Mouse (Mus musculus): ENCODE results near the gene Tent4b.
"Not testable (repeated sequence)": the region's sequence is repeated elsewhere in the genome, so short reads cannot be mapped to it uniquely, and the experiment has no call there.

Tent4b gene

DNA sequence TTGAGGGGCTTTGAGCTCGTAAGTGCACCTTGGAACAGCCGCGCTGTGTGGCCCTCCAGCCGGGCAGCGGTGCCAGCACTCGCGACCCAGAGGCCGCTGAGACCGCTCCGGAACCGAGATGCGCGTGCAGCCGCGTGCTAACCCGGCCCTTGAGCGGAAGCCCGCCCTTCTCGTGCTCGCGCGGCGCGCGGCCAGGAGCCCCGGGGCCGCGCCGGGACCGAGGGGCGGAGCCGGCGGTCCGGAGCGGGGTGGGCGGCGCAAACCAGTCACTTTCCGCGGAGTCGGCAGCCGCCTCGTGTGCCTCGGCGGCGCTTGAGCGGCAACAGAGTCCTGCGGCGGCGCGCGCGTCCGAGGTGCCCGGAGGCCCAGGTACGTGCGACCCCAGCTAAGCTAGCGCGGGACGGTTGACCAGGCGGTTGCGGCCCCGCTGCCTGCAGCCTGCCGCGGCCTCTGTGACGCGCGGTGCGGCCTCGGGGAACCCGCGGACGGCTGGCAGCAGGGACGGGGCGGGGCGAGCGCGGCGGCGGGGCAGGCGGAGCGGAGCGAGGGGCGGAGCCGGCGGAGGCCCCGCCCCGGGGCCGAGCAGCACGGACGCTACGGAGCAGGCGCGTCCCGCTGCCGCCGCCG is at the start of gene Tent4b:
Gene Tent4b, plus strand, starts transcription at position 269 of the 627 bp plus-strand sequence.
- in situ Hi-C loops (cut with MboI, MseI), result loop anchor here (5.0 kb wide), 1 partner anchor 62 kb away; the partner anchor contains the start of gene Heatr3

DNA sequence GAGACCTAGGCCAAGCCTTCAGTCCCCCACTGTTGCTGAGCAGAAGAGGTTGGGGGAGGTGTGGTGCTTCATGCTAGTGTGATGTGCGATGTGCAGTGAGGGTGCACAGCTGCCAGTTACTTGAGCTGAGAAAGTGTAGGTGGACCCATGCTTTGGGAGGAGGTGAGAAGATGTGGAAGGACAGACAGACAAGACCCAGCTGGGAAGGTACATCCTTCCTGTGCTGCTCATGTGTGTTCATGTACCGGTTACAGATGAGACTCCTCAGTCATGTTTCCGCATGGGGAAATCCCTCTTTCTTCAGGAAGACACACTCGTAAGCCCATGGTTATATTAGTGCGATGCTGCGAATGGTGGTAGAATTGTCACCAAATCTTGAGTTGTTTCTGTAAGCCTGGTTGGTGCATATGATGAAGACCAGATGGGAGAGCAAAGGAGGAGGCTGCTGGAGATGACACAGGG is 48.1 kb upstream of the Tent4b start:
- in situ Hi-C loops (cut with MboI, MseI), result no loop called here

DNA sequence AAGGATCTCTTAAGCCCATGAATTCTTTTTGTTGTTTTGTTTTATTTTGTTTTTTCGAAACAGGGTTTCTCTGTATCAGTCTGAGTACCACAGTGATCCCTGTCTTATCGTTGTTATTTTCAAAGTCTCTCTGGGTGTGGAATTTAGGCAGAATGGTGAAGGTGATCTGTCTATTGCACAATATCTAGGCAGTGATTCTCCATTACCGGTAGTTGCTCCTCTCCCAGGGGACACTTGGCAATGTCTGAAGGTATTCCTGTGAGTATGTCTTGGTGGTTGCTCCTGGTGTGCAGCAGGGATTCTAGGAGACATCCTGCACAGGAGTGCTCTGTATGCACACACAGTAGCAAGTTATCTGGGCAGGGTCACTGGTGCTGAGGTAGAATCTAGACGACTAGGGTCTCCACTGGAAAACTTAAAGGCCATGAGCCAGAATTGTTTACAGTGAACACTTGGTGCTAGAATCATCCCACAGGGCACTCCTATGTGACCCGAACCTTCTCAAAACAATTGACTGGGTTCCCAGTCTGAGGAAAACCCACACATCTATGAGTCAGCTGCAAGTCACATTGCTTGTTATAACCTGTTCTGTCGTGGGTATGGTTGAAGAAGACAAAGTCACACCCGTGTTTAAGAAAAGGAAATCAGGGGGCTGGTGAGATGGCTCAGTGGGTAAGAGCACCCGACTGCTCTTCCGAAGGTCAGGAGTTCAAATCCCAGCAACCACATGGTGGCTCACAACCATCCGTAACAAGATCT is 38.6 kb upstream of the Tent4b start:
- in situ Hi-C loops (cut with MboI, MseI), result loop anchor here (5.0 kb wide), 1 partner anchor 77 kb away; no protein-coding TSS in a partner anchor

DNA sequence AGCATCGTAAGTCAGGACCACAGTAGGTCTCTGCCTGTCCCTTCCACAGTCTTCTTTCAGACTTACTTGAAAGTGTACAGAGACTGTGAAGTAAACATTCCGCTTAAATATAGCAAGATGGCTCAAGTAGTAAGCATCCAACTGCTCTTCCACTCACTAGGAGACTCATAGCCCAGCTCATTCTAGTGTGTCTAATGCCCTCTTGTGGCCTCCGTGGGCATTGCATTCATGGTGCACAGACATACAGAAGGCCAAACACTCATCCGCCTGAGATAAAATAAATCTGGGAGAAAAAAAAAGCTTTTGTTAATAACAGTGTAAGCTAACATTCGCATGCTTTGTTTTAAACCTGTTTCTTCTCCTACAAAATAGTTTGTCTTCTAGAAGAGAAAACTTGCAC is 37.6 kb upstream of the Tent4b start:
- in situ Hi-C loops (cut with MboI, MseI), result loop anchor here (5.0 kb wide), 1 partner anchor 76 kb away; no protein-coding TSS in a partner anchor

DNA sequence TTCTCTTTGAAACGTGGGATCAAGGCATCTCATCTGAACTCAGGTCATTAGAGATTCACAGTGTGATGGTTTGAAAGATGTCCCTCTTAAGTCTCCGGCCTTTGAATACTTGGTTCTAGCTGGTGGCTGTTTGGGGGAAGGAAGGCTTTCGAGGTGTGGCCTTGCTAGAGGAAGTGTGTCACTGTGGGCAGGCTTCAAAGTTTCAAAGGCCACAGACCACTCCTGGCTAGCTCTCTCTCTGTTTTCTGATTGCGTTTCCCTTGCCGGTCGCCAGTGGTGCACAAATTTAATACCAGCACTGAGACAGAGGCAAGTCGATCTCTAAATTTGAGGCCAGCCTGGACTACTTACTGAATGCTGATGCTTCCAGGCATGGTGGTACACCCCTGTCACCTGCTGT is 23.7 kb upstream of the Tent4b start:
- in situ Hi-C loops (cut with MboI, MseI), result no loop called here

DNA sequence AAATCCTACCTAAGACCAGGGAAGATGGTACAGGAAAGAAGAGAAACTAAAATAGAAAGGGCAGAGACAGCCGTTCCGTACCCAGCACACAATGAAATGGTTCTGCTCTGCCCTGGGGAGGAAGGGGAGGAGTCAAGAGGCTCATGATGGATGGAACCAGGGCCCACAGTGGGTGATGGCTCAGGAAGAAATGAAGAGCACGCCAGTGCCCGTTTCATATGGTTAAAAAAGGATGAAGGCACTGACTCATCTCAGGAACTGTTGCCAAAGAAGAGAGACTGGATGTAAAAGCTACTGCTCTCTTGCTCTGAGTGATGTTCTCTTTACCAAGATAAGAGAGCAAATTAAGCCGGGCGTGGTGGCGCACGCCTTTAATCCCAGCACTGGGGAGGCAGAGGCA is 21.7 kb upstream of the Tent4b start:
- in situ Hi-C loops (cut with MboI, MseI), result no loop called here

DNA sequence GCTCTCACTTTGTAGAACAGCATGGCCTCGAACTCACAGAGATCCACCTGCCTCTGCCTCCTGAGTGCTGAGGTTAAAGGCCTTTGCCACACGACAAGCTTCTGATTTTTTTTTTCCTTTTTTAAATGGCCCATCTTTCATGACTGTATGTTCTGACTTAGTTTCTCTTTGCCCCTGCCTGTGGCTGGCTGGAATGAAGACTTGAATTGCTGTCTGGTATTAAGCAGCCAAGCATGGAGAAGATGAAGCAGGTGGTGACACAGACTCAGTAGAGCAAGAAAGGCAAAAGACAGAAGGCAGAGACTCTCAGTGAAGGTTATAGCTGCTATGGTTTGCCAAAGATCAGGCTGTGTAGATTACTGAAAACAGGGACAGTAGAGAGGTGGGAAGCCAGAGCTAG is 15.9 kb upstream of the Tent4b start:
- in situ Hi-C loops (cut with MboI, MseI), result no loop called here

DNA sequence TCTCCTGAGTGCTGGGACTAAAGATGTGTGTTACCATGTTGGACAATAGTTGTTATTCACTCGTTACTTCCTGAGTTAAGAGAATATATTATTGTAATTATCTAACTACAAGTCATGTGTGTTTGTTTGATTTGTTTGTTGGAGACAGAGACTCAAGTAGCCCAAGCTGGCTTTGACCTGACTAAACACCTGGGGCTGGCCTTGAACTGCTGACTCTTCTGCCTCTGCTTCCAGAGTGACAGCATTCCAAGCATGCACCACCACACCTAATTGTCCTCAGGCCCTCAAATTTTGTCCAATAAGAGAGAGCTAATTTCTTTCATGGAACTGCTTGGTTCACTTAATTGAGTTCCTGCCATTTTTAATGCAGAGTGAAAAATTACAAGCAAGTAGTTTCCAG is 14.1 kb upstream of the Tent4b start:
- in situ Hi-C loops (cut with MboI, MseI), result no loop called here

DNA sequence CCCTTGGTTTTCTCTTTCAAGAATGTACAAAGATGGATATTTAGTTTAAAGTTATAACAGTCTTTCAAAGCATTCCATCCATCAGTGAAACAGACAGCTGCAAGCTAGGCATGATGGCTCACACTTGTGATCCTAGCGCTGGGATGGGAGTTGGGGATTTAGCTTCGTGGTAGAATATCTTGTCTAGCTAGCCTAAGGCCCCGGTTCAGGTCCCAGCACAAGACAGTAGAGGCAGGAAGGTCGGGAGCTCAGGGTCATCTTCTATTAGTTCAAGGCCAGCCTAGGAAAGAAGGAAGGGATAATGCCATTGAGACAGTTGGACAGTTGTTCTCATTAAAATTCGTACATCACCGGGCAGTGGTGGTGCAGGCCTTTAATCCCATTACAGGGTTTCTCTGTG is 13.3 kb upstream of the Tent4b start:
- in situ Hi-C loops (cut with MboI, MseI), result no loop called here

DNA sequence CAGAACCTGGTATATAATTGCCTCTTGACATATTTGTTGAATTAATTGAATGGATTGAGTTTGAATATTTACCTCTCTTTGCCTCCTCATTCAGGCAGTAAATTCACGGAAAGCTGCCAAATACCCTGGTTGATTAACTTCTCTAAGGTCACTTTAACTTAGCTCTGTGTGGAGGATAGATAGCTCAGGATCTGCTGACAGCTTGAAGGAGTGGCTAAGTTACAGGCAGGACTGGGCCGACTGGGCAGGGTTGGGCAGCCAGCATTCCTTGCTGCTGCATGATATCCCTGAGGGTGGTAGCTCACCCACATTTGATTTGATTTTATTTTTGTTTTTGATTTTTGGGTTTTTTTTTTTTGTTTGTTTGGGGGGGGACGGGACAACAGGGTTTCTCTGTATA is 1.7 kb upstream of the Tent4b start:
- in situ Hi-C loops (cut with MboI, MseI), result loop anchor here (5.0 kb wide), 1 partner anchor 60 kb away; the partner anchor contains the start of gene Heatr3

DNA sequence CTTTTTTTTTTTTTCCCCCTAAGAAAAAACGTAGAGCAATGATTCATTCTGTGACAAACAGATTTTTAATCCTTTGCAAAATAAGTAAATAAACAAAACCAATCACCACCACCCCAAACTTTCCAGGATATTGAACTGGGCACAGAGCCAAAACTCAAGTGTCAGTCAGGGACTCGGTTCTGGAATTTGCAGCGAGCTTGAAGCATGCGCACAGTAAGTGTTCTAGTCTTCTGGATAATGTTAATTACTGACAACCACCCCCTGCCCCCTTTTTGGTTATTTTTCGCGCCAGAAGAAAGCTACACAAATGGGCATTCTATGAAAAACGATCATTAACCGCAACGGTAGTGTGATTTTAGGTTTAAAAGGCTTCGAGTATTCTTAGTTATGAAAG is 465 bp upstream of the Tent4b start:
- in situ Hi-C loops (cut with MboI, MseI), result loop anchor here (5.0 kb wide), 1 partner anchor 61 kb away; the partner anchor contains the start of gene Heatr3

DNA sequence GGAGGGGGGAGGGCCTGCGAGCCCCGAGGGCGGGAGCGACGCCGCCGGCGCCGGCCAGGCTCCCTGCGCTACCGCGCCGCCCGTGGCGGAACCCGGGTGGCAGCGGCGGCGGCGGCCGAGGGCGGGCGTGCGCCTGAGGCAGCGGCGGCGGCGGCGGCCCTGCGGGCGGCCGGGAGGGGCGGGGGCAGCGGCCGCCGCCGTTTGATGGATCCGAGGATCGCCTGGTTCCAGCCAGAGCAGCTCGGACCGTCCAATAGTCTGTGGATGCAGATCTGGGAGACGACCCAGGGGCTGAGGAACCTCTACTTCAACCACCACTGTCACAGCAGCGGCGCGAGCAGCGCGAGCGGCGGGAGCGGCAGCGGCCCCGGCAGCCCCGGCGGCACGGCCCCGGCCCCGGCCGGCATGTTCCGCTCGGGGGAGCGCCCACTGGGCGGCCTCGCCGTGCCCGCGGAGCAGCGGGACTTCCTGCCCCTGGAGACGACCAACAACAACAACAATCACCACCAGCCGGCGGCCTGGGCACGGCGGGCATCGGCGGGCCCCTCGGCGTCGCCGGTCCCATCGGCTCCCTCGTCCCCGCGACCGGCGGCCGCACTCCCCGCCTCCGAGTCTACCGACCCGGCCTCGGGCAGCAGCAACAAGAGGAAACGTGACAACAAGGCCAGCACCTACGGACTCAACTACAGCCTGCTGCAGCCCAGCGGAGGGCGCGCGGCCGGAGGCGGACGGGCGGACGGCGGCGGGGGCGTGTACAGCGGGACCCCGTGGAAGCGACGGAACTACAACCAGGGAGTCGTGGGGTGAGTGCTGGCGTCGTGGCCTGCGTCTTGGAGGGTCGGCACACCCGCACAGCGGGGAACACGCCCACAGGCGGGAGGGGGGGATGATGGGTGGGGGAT is 938 bp downstream of the Tent4b start:
- in situ Hi-C loops (cut with MboI, MseI), result loop anchor here (5.0 kb wide), 2 partner anchors 42 to 63 kb away; partner anchors contain the start of gene Heatr3

DNA sequence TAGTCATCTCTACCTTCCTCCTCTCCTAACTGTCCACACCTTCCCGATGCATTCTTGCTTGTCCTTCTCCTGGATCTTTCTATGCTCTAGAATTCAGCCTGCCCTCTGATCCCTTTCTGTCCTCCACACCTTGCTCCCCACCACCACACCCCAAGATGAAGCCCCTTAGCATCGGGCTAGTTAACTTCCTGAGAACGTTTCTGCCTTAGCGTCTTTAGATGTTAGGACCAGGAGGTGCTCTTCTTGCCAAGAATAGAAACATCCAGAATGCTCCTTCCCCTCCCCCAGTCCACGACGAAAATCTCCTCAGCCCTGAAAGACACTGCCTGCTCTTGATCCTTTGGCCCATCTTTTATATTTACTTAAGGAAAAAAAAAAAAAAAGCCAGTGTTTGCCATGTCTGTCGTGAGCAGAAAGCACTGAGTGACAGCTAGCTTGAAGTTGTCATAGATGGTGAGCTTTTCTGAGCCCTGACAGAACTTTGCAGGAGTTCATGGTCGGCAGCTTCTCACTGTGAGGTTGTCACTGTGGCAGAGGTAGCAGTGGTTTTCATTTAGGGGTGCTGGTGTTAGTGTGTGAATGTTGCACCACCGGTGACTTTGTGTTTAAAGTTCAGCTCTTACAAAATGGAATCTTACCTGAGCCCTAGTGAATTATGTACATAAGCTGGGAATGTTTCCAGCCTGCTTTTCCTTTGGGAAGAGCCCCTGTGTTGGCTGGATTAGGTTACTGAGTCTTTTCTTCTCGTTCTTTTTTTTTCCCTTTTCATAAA is 1.9 kb downstream of the Tent4b start:
- in situ Hi-C loops (cut with MboI, MseI), result loop anchor here (5.0 kb wide), 1 partner anchor 41 kb away; no protein-coding TSS in a partner anchor

DNA sequence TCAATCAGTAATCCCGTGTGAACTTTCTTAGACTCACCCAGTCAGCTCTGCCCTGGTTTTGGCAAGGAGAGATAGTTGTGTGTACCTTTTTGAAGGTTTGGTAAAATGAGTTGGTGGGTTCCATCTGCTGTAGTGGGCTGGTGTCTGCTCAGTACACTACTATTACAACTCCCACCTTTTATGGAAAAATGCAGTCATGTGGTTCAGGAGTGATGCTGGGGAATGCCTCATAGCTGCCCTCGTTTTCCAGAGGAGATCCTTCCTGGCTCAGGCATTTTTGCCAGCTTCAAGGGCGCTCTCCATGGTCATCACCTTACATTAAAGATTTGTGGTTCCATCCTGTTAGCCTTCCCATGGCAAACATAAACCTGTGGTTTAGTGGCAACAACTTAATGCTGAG is 2.6 kb downstream of the Tent4b start:
- in situ Hi-C loops (cut with MboI, MseI), result loop anchor here (5.0 kb wide), 1 partner anchor 41 kb away; no protein-coding TSS in a partner anchor

DNA sequence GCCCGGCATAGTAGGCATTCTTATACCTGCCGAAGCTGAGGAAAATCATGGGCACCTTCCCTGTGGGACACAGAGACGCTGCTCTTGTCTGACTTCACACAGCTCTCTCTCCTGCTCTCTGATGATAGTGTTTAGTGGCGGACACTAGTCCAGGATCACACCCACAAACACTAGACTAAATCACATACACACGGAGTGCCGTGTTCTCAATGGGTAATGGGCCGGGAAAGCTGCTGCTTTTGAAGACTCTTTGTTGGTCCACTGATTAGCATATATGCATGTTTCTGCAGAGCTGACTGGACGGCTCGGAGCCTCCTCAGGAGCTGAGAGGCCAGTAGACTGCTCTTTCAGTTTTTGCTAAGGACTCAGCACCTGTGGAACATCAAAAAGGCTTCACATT is 7.0 kb downstream of the Tent4b start:
- in situ Hi-C loops (cut with MboI, MseI), result no loop called here

DNA sequence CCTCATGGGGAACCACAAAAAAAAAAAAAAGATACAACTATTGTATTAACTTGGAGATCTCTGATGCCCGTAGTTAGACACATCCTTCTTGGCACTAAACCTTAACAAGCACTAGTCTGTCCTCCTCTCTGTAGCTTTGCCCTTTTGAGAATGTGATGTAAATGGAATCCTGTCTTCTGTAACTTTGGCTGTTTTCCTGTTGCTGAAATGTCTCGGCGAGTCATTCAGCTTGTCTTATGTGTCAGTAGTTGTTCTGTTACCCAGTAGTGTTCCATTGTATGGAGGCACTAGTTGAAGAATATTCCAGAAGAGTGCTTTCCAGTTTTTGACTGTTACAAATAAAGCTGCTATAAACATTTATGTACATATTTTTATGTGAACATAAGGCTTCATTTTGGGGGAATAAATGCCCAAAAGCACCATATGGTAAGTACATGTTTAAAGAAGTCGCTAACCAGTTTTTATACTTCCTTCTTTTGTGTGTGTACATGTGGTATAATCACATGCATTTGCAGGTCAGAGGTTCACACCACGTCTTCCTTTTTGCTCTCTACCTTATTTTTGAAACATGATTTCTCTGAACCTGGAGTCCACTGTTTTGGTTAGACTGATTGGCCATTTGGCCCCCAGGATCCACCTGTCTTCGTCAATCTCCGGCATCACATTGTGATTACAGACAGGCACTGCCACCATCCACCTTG is 8.3 kb downstream of the Tent4b start:
- in situ Hi-C loops (cut with MboI, MseI), result no loop called here

DNA sequence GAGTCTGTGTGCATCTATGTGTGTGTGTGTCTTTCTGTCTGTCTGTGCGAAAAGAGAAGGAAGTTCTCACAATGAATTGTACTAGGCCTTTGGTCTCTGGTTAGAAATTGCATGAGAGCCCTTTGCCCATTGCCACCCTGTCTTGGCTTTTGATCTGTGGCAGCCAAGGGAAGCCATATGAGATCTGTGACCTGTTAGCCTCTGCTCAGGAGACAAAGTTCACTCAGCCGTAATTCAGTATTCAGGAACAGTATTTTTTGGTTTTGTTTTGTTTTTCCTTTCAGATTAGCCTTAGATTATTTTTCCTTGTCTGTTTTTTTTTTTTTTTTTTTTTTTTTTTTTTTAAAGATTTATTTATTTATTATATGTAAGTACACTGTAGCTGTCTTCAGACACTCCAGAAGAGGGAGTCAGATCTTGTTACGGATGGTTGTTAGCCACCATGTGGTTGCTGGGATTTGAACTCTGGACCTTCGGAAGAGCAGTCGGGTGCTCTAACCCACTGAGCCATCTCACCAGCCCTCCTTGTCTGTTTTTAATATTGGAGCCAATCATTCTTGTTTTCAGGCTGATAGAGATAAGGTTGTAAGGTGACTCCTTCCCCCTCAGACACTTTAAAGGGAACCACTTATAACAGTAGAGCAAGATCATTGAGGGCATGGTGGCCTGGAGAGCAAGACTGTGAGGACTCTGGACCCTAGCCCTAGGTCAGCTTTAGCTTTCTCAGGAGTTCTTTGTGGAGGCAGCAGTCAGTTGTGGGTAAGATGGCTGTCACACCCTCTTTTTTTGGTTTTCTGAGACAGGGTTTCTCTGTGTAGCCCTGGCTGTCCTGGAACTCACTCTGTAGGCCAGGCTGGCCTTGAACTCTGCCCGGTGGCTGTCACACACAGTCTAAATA is 11.2 kb downstream of the Tent4b start:
- in situ Hi-C loops (cut with MboI, MseI), result not testable (repeated sequence)

DNA sequence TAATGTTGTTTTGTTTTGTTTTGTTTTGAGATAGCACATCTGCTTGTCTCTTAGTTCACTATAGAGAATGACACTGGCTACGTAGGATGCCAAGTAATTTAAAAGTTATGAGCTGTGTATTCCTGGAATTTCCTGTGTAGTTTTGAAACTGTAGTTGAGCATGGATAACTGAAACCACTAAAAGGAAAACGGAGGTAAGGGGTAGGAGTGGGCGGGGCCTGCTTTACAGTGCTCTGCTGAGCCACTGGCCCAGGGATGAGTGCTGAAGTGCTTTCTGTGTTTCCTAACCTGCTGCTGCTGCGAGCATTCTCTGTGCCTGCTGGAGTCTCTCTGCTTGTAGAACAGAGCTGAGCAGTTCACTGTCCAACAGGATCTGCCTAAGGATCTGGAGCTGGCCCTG is 22.3 kb downstream of the Tent4b start:
- in situ Hi-C loops (cut with MboI, MseI), result no loop called here

DNA sequence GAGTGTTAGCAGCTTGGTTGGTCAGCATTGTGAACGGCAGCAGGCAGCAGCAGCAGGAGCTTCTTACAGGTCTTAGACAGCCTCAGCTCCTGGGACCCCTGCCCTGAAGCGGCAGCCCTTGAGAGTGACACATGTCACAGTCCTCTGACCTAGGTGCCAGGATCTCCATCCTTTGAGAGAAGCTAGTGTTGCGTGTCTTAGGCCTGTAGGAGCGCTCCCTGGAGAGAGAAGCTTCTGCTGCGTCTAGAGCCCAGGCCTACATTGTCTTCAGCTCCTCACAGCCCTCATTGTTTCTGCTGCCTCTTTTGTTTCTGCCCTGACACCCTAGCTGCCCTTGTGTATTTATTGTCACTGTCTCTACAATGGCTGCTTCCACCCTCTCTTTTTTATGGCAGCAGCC is 26.3 kb downstream of the Tent4b start:
- in situ Hi-C loops (cut with MboI, MseI), result no loop called here
